Mouse (Mus musculus): ENCODE measurements at regions not wholly inside any gene's neighbourhood (a gene's known extent, or its start where the extent isn't known, plus 50 kb on each side); places are given as distances from the start of the nearest gene placed in this dataset.

- DNase-seq, result no peak
Observed at GRCm38 (mm10) chr1:75693231-75693914, 147.3 kb downstream of the Slc4a3 start.

GRCm38 (mm10) chr1:75704832-75705650 is 159.0 kb downstream of the Slc4a3 start:
- DNase-seq, result peak; percentile 31

DNA sequence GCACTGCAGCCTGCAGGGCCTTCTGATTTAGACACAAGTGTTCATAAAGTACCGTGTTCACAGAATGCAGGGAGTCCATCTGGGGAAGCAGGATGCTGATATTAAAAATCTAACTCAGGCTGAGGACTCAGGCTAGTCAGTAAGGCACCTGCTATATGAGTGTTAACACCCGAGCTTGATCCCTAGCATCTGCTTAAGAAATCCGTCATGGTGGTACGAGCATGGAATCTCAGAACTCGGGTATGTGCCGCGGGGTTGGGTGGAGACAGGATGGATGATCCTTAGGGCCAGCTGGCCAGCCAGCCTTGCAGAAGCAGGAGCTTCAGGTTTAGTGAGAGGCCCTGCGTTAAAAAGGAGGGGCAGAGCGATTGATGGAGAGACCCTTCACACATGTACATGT is 160.1 kb downstream of the Slc4a3 start:
- DNase-seq, result no peak

GRCm38 (mm10) chr1:75723431-75723830 is 177.4 kb downstream of the Slc4a3 start:
- no peak for DNase-seq

DNA sequence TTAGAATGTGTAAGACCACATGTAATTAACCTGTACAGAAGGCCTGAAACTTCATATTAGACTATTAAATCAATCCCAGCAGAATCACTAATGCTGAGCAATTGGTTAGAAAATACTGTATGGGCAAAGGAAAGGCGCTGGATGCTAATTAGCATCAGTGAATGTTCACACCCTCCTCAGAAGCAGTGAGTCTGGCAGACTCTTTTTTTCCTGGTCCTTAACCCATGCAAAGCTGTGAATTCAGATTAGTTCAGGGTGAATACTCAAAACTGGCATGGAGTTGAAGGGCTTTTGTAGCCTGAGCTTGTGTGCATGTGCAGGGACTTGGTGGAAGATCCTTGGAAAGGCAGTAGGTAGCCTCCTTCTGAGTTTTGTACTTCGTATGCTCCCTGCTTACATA is 179.3 kb downstream of the Slc4a3 start:
- DNase-seq, result no peak

GRCm38 (mm10) chr1:75728859-75729258 is 182.8 kb downstream of the Slc4a3 start:
- DNase-seq, result peak; percentile 42

GRCm38 (mm10) chr1:75733791-75734190 is 187.7 kb downstream of the Slc4a3 start:
- DNase-seq, result no peak

DNA sequence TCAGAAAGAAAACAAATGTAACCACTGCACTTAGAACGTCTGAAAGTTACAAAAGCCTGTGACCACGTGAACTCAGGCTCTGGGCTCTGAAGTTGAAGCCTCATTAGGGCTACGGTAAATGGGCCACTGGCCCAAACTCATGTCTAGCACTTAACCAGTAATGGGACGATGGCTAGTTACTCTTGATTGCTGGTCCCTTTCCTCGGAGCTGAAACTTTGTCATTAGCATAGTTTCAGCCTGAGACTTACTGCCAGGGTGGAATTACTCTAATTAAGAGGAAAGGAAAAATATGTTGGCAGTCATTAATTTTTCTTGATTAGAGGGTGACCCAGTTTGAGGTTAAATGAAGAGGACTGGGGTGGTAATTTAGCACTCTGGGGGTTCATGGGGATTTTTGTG is 192.6 kb downstream of the Slc4a3 start:
- DNase-seq, result peak; percentile 4

- DNase-seq, result peak; percentile 5
Observed at GRCm38 (mm10) chr1:75749665-75750221, 203.7 kb downstream of the Slc4a3 start.

DNA sequence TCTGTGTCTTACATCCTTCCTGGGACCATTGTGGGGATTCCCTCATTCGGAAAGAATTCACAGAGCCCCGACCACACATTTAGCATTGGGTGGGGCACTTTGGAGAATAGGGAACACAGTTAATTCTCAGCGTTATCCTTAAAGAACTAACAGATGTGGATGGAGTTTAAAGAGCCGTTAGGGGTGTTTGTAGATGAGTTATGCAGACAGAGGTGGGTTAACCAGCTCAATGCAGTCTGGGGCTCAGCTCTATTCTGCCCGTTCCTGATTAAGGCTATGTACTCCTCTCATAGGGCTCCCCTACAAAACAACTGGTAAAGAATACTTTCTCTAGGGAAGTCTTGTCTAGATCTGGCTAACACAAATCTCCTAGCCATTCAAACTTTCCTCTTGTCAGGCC is 226.1 kb downstream of the Slc4a3 start:
- DNase-seq, result no peak

GRCm38 (mm10) chr1:75773014-75773413 is 226.9 kb downstream of the Slc4a3 start:
- no peak for DNase-seq

DNA sequence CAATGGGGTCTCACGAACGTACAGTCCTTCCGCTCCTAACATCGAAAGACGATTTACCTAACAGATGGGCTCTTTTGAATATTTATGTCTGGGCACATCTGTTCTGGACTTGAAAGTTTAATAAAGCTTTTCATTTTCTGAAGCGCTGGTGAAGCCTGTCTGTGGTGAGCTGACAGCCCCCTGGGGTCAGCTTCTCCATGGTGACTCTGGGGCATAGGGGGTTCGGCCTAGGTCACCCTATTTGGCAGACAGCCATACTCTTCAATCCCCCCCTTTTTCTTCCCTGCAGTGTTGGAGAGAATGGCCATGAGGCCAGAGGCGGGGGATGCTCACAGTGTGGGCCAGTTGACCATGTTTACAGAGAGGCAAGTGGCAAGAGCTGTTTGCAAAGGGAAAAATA is 232.8 kb downstream of the Slc4a3 start:
- no peak for DNase-seq

GRCm38 (mm10) chr1:75783206-75783605 is 237.1 kb downstream of the Slc4a3 start:
- no peak for DNase-seq

- no peak for DNase-seq
Observed at GRCm38 (mm10) chr1:75786173-75786820, 240.2 kb downstream of the Slc4a3 start.

- no peak for DNase-seq
Observed at GRCm38 (mm10) chr1:75791509-75791908, 245.4 kb downstream of the Slc4a3 start.

DNA sequence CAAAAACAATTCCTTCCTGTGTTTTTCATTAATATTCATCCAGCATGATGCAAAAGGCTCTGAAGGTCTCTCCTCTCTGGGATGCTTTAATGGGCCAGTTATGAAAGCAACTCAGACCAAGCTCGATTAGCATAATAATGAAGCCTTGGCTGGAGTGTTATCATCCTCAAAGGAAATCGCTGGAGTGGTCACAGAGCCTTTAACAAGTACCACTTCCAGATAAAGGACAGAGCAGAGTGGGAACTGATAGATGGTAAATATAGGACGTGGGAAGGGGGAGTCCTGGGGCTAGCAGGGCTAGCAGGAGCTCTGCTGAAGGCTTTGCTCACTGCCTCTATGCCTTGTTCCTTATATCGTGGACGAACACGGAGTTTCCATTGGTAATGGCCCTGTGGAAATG is 251.7 kb downstream of the Slc4a3 start:
- no peak for DNase-seq

DNA sequence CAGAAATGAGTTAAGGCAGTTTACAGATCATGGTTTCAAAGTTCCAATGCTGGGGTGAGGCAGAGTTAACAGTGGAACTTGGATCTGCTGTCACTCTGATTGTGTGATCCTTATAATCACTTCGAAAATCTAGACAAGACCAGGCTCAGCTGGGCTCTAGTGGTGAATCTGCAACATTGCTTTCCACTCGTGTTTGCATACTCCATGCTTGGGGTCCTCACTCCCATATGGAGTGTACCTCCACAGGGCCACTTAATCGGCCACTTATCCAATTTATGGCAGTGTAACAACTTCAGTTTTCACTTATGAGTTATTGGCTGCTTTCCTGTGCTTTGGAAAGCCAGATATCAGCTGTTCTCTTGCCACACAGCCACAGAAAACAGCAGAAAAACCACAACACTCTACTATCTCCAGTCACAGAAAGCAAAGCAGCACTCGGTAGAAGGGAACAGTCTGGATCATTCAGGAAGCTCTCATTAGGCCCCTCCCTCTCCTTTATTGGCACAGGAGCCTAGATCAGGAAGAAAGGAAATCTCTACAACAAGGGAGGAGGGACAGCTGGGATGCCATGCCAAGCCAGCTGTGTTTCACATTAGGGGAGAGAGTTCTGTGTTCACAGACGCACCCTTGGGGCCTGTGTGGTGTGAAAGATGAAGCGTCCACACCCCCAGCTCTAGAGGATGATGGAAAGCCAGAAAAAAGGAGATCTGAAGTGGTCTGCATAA is 252.5 kb downstream of the Slc4a3 start:
- DNase-seq, result no peak

- DNase-seq, result no peak
Observed at GRCm38 (mm10) chr1:75804473-75804872, 258.4 kb downstream of the Slc4a3 start.

GRCm38 (mm10) chr1:75812471-75812870 is 266.4 kb downstream of the Slc4a3 start:
- no peak for DNase-seq

- DNase-seq, result no peak
Observed at GRCm38 (mm10) chr1:75826202-75826601, 280.1 kb downstream of the Slc4a3 start.

GRCm38 (mm10) chr1:75833071-75833830 is 287.2 kb downstream of the Slc4a3 start:
- DNase-seq, result no peak

DNA sequence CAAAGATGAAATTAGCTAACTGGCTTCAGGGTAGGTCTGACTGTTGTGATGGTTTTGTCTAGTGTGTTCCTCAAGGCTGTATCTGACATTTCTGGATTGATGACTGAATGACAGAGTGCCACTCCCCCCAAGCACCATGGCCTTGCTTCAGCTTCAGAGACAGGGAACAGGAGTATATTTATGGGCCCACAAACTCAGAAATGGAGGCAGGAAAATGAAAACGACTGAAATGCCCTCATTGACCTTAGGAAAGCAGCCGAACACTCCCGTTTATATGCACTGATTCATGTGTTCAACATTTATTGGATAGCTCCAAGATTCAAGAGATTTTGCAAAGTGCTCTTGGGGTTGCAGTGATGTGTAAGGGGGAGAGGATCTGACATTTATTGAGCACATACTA is 288.3 kb downstream of the Slc4a3 start:
- no peak for DNase-seq

Data from right cerebral cortex, adult 18-20 months (tissue).